In genomic region chr19:3388629-3389057, GRCm38 (mm10) we compare ENCODE assay signal across 8 mouse cellular contexts. TPM values are rescaled to one million over a fixed set of nuclear protein-coding genes. Genes with fewer than 3 reads are reported as not detected.
DNase-seq lines count a peak whose midpoint lies in the region; ATAC-seq and TF ChIP-seq lines count a peak whose summit lies in the region.

Tesmin (plus strand) TSS chr19:3388857.

- TF ChIP-seq POLR2A in limb, embryonic 14.5 days (IDR thresholded peaks at IDR 0.05; ENCODE audit: borderline replicate concordance, extremely low read depth, insufficient read depth, insufficient read length) = no peak
- TF ChIP-seq POLR2A in spleen, adult 2 months (IDR thresholded peaks at IDR 0.05; ENCODE audit: low read depth, low read length) = no peak

- H3K27me3 ChIP-seq in heart, embryonic 10.5 days (ENCODE audit: insufficient read depth, poor library complexity, severe bottlenecking) = 0 out of 2 replicates have a peak, but pooled peaks cover 3% of the 10 kb centered on the region
- H3K27me3 ChIP-seq in kidney, embryonic 14.5 days (ENCODE audit: control insufficient read depth, insufficient read depth, low read length) = no peaks in the 10 kb centered on the region
- no peaks in the 10 kb centered on the region for H3K27me3 ChIP-seq in limb, embryonic 14.5 days (ENCODE audit: control insufficient read depth, insufficient read depth, low read length)
- no peaks in the 10 kb centered on the region; the same call in 1 of the 2 replicates for H3K27me3 ChIP-seq in midbrain, embryonic 16.5 days (ENCODE audit: control insufficient read depth, insufficient read depth, low read depth, low read length)
- H3K27me3 ChIP-seq in spleen, adult 2 months (ENCODE audit: control insufficient read depth, insufficient read depth, low read length) = no peaks in the 10 kb centered on the region

- peak; percentile 78 for ATAC-seq in erythroblast, adult 5-6 weeks (replicated peaks; ENCODE audit: low FRiP score, poor library complexity, severe bottlenecking)
- peak; percentile 92 for ATAC-seq in kidney, embryonic 14.5 days (ENCODE audit: low FRiP score, low TSS enrichment)
- peak; percentile 84 for ATAC-seq in limb, embryonic 14.5 days (ENCODE audit: low FRiP score, low read depth)
- peak; percentile 92 for ATAC-seq in midbrain, embryonic 16.5 days

- peak within 1 kb of the TSS; percentile 88 for H3K27ac ChIP-seq in heart, embryonic 10.5 days
- no peak within 1 kb of the TSS for H3K27ac ChIP-seq in kidney, embryonic 14.5 days (ENCODE audit: low read depth, low read length)
- no peak within 1 kb of the TSS for H3K27ac ChIP-seq in limb, embryonic 14.5 days (replicated peaks; ENCODE audit: low read depth, low read length)
- H3K27ac ChIP-seq in midbrain, embryonic 16.5 days (ENCODE audit: low read length) = peak within 1 kb of the TSS; percentile 64
- peak within 1 kb of the TSS; percentile 71 for H3K27ac ChIP-seq in spleen, adult 2 months (ENCODE audit: insufficient read depth, low read length)

- H3K4me1 ChIP-seq in heart, embryonic 10.5 days = peaks cover 26% of the 10 kb centered on the region
- H3K4me1 ChIP-seq in kidney, embryonic 14.5 days (ENCODE audit: control insufficient read depth, insufficient read depth, low read length) = no peaks in the 10 kb centered on the region
- no peaks in the 10 kb centered on the region for H3K4me1 ChIP-seq in limb, embryonic 14.5 days (ENCODE audit: control insufficient read depth, insufficient read depth, low read length)
- H3K4me1 ChIP-seq in midbrain, embryonic 16.5 days (ENCODE audit: control insufficient read depth, insufficient read depth, low read length) = peaks cover 4% of the 10 kb centered on the region; the same call in 1 of the 2 replicates
- H3K4me1 ChIP-seq in spleen, adult 2 months (ENCODE audit: control insufficient read depth, insufficient read depth, insufficient read length) = peaks cover 2% of the 10 kb centered on the region

- 4% methylated on average over 33 of the region's 33 CpGs for WGBS in heart, embryonic 10.5 days
- WGBS in kidney, embryonic 14.5 days = 2% methylated on average over 33 of the region's 33 CpGs
- WGBS in limb, embryonic 14.5 days = 2% methylated on average over 14 of the region's 33 CpGs
- 3% methylated on average over 31 of the region's 33 CpGs for WGBS in midbrain, embryonic 16.5 days
- 3% methylated on average over 33 of the region's 33 CpGs for WGBS in spleen, adult 2 months

- H3K4me2 ChIP-seq in kidney, embryonic 14.5 days (replicated peaks; ENCODE audit: low read depth, low read length) = peak within 1 kb of the TSS; percentile 91
- peak within 1 kb of the TSS; percentile 96 for H3K4me2 ChIP-seq in limb, embryonic 14.5 days (replicated peaks; ENCODE audit: low read depth, low read length, severe bottlenecking)
- H3K4me2 ChIP-seq in midbrain, embryonic 16.5 days (ENCODE audit: low read length) = peak within 1 kb of the TSS; percentile 80

- H3K4me3 ChIP-seq in heart, embryonic 10.5 days = peak within 1 kb of the TSS; percentile 62
- peak within 1 kb of the TSS; percentile 45 for H3K4me3 ChIP-seq in kidney, embryonic 14.5 days (ENCODE audit: low read length)
- peak within 1 kb of the TSS; percentile 49 for H3K4me3 ChIP-seq in limb, embryonic 14.5 days (replicated peaks; ENCODE audit: low read length)
- peak within 1 kb of the TSS; percentile 55 for H3K4me3 ChIP-seq in midbrain, embryonic 16.5 days (ENCODE audit: low read depth, low read length)
- peak within 1 kb of the TSS; percentile 62 for H3K4me3 ChIP-seq in spleen, adult 2 months (ENCODE audit: extremely low read depth, insufficient read depth, insufficient read length)

- H3K9ac ChIP-seq in kidney, embryonic 14.5 days (ENCODE audit: low read depth, low read length) = peak within 1 kb of the TSS; percentile 63
- H3K9ac ChIP-seq in limb, embryonic 14.5 days (ENCODE audit: low read depth, low read length, severe bottlenecking) = peak within 1 kb of the TSS; percentile 59
- H3K9ac ChIP-seq in midbrain, embryonic 16.5 days (ENCODE audit: low read depth, low read length) = peak within 1 kb of the TSS; percentile 69

- peaks cover 3% of the 10 kb centered on the region; the same call in 1 of the 2 replicates for H3K9me3 ChIP-seq in heart, embryonic 10.5 days
- H3K9me3 ChIP-seq in kidney, embryonic 14.5 days (ENCODE audit: control insufficient read depth, low read length) = peaks cover 4% of the 10 kb centered on the region
- 0 out of 2 replicates have a peak, but pooled peaks cover 3% of the 10 kb centered on the region for H3K9me3 ChIP-seq in limb, embryonic 14.5 days (ENCODE audit: control insufficient read depth, low read length)
- H3K9me3 ChIP-seq in midbrain, embryonic 16.5 days (replicated peaks; ENCODE audit: control insufficient read depth, low read length, poor library complexity, severe bottlenecking) = no peaks in the 10 kb centered on the region

- peak; percentile 94 to 96 for DNase-seq in B cell, adult 2 months
- peak; percentile 70 for DNase-seq in brain, adult 2 months (ENCODE audit: low read depth, low spot score)
- DNase-seq in heart, embryonic 10.5 days (ENCODE audit: low spot score) = peak; percentile 95
- peak; percentile 66 for DNase-seq in limb, embryonic 14.5 days (ENCODE audit: low spot score)
- DNase-seq in spleen, adult 2 months (ENCODE audit: low read depth in 1 of 2, low spot score in 2 of 2) = peak; percentile 63 to 81

- peak; percentile 28; the same call in 1 of the 2 replicates for TF ChIP-seq CTCF in spleen, adult 2 months (IDR thresholded peaks at IDR 0.05; ENCODE audit: extremely low read depth, insufficient read depth, insufficient read length, insufficient replicate concordance)

- peaks cover 7% of the 10 kb centered on the region; the same call in 1 of the 2 replicates for H3K36me3 ChIP-seq in heart, embryonic 10.5 days
- H3K36me3 ChIP-seq in kidney, embryonic 14.5 days (ENCODE audit: control insufficient read depth, insufficient read depth, low read length) = no peaks in the 10 kb centered on the region; the same call in 1 of the 2 replicates
- peaks cover 9% of the 10 kb centered on the region; the same call in 1 of the 2 replicates for H3K36me3 ChIP-seq in limb, embryonic 14.5 days (ENCODE audit: control insufficient read depth, insufficient read depth, low read length)
- H3K36me3 ChIP-seq in midbrain, embryonic 16.5 days (ENCODE audit: control insufficient read depth, insufficient read depth, low read length) = no peaks in the 10 kb centered on the region
- H3K36me3 ChIP-seq in spleen, adult 2 months (ENCODE audit: control insufficient read depth, insufficient read depth, low read length) = peaks cover 9% of the 10 kb centered on the region

RNA-seq across cellular contexts. Expression of gene Tesmin, which starts in this region (rescaled TPM):
- total RNA-seq in erythroblast, adult 5-6 weeks (2015; ENCODE audit: low replicate concordance) = 0.63 TPM in 1 of 2 replicates, not detected in the other
- total RNA-seq in erythroblast, adult 5-6 weeks (2017; ENCODE audit: low replicate concordance) = not detected in 2 replicates
- polyA plus RNA-seq in heart, embryonic 10.5 days (2016; fragmentation: Nextera tagmentation; extraction: Ambion mirVana) = 0.21 and 1.1 TPM in 2 replicates
- 0.51 and 0.53 TPM in 2 replicates for polyA plus RNA-seq in kidney, embryonic 14.5 days (2014; fragmentation: Nextera tagmentation; extraction: Ambion mirVana)
- polyA plus RNA-seq in limb, embryonic 14.5 days (2012; rRNA removed) = 0.29 and 0.38 TPM in 2 replicates
- polyA plus RNA-seq in limb, embryonic 14.5 days (2014; fragmentation: Nextera tagmentation; extraction: Ambion mirVana) = 0.34 and 0.48 TPM in 2 replicates
- polyA plus RNA-seq in midbrain, embryonic 16.5 days (2015; fragmentation: Nextera tagmentation; extraction: Ambion mirVana) = 0.81 and 0.84 TPM in 2 replicates
- 0.43 and 0.74 TPM in 2 replicates for polyA plus RNA-seq in spleen, adult 2 months (2012; rRNA removed)

Comparison
In these comparisons a context has a peak if more than half of its experiments do, and no peak if none do; other contexts are left out.
1. Peak in ATAC-seq in erythroblast, adult 5-6 weeks; RNA of the gene not detected or under 1 TPM.
2. Peak in ATAC-seq, H3K4me3 ChIP-seq, H3K9ac ChIP-seq and H3K4me2 ChIP-seq in kidney, embryonic 14.5 days; RNA of the gene not detected or under 1 TPM.
3. Peak in DNase-seq, ATAC-seq, H3K4me3 ChIP-seq, H3K9ac ChIP-seq and H3K4me2 ChIP-seq in limb, embryonic 14.5 days; RNA of the gene not detected or under 1 TPM.
4. Peak in ATAC-seq, H3K4me3 ChIP-seq, H3K27ac ChIP-seq, H3K9ac ChIP-seq and H3K4me2 ChIP-seq in midbrain, embryonic 16.5 days; RNA of the gene not detected or under 1 TPM.
5. Peak in DNase-seq, H3K4me3 ChIP-seq and H3K27ac ChIP-seq in spleen, adult 2 months; RNA of the gene not detected or under 1 TPM.